Mouse (Mus musculus) kidney, postnatal 0 days (tissue): Measurements from ENCODE around the gene Plin3. TPM values are rescaled to one million over a fixed set of nuclear protein-coding genes. Genes with fewer than 3 reads are reported as not detected.
"Not testable (repeated sequence)": the region's sequence is repeated elsewhere in the genome, so short reads cannot be mapped to it uniquely, and the experiment has no call there.

Source experiments
- ATAC-seq: fragments of 200-750 bp; cut with Nextera tagmentation; replicated peaks from 2 replicates; pipeline ENCODE4 v1.8.0; 2017; ENCODE audit warnings: low read depth, moderate number of reproducible peaks, moderate TSS enrichment, moderate library complexity; ENCODE audit not compliant: low FRiP score
- DNase-seq: peaks from one replicate; pipeline ENCODE4 v3.0.0-alpha.2; 2016; ENCODE audit warnings: low spot score
- H3K27ac ChIP-seq: fragments of 300-500 bp; sonication (generic); 2 replicates; pipeline ENCODE4 v1.5.1; 2014; ENCODE audit warnings: mild to moderate bottlenecking
- H3K27me3 ChIP-seq: fragments of 300-500 bp; sonication (generic); 2 replicates; pipeline ENCODE4 v1.6.1; 2014; ENCODE audit warnings: low read length, mixed read lengths; ENCODE audit not compliant: insufficient read depth
- H3K36me3 ChIP-seq: fragments of 300-500 bp; sonication (generic); 2 replicates; pipeline ENCODE4 v1.6.1; 2014; ENCODE audit warnings: low read length, mixed read lengths; ENCODE audit not compliant: insufficient read depth
- H3K4me1 ChIP-seq: fragments of 300-500 bp; sonication (generic); replicated peaks from 2 replicates; pipeline ENCODE4 v1.6.1; 2014; ENCODE audit warnings: antibody characterized with exemption, low read length, mixed read lengths; ENCODE audit not compliant: insufficient read depth
- H3K4me2 ChIP-seq: fragments of 300-500 bp; sonication (generic); 2 replicates; pipeline ENCODE4 v1.6.1; 2014; ENCODE audit warnings: mild to moderate bottlenecking, low read length, moderate library complexity, mixed read lengths
- H3K4me3 ChIP-seq: fragments of 300-500 bp; sonication (generic); replicated peaks from 2 replicates; pipeline ENCODE4 v1.5.1; 2014; ENCODE audit warnings: low read depth, low read length
- H3K9ac ChIP-seq: fragments of 300-500 bp; sonication (generic); 2 replicates; pipeline ENCODE4 v1.6.1; 2014; ENCODE audit warnings: low read depth, low read length
- H3K9me3 ChIP-seq: fragments of 300-500 bp; sonication (generic); replicated peaks from 2 replicates; pipeline ENCODE4 v1.6.1; 2016; ENCODE audit warnings: low read length, inconsistent platforms, mixed read lengths
- CTCF ChIP-seq: IDR thresholded peaks from 2 replicates; pipeline ENCODE4 v1.5.1; 2016; ENCODE audit warnings: antibody characterized with exemption, low read depth, mild to moderate bottlenecking, moderate library complexity
- WGBS: fragments of 180-500 bp; shearing (Covaris S2); extraction: QIAGEN DNeasy Blood & Tissue Kit; methylation state at CpG from one replicate; pipeline ENCODE4 v1.1.7; 2014; 5-methylcytosine and 5-hydroxymethylcytosine counted together
- polyA plus RNA-seq: library from polyadenylated mRNA; unstranded; fragments of >200 nt; fragmentation: Nextera tagmentation; extraction: Ambion mirVana; gene quantifications from 2 replicates; pipeline ENCODE4 v1.2.1, GENCODE M21; 2015

The Plin3 gene
- polyA plus RNA-seq, 1 experiment from 2014 or later, result 69.6 TPM

GRCm38 (mm10) chr17:56264020-56264419, 28.7 kb downstream of the Plin3 start:
- Histone ChIP-seq H3K36me3 (peaks cover 23% of the 10 kb centered on the region; the same call in 1 of the 2 replicates), H3K4me2 (no peak overlapping the region), H3K27ac (no peak overlapping the region), H3K27me3 (no peaks in the 10 kb centered on the region), H3K9ac (no peak overlapping the region), H3K9me3 (no peaks in the 10 kb centered on the region), H3K4me1 (0 out of 2 replicates have a peak, but pooled peaks cover 8% of the 10 kb centered on the region), H3K4me3 (no peak overlapping the region)
- TF ChIP-seq CTCF, result peak; percentile 81
- DNase-seq, result peak; percentile 82
- ATAC-seq, result peak; percentile 52
- 23% methylated on average over 8 of the region's 8 CpGs for WGBS

- DNase-seq (no peak), ATAC-seq (no peak)
- no peak overlapping the region for H3K27ac ChIP-seq
- H3K4me3 ChIP-seq, result no peak overlapping the region
- H3K4me1 ChIP-seq, result peaks cover 14% of the 10 kb centered on the region; the same call in 1 of the 2 replicates
- 84% methylated on average over 3 of the region's 3 CpGs for WGBS
- H3K4me2 ChIP-seq, result no peak overlapping the region
- no peaks in the 10 kb centered on the region for H3K9me3 ChIP-seq
- no peak for TF ChIP-seq CTCF
- peaks cover 31% of the 10 kb centered on the region; the same call in 1 of the 2 replicates for H3K36me3 ChIP-seq
- H3K9ac ChIP-seq, result no peak overlapping the region
- H3K27me3 ChIP-seq, result no peaks in the 10 kb centered on the region
Observed at GRCm38 (mm10) chr17:56262645-56263094, 30.0 kb downstream of the Plin3 start.

GRCm38 (mm10) chr17:56261166-56261565, 31.5 kb downstream of the Plin3 start:
- Histone ChIP-seq H3K27me3 (no peaks in the 10 kb centered on the region), H3K9ac (no peak overlapping the region), H3K4me3 (no peak overlapping the region), H3K36me3 (peaks cover 31% of the 10 kb centered on the region; the same call in 1 of the 2 replicates), H3K9me3 (no peaks in the 10 kb centered on the region), H3K4me2 (no peak overlapping the region), H3K4me1 (peaks cover 17% of the 10 kb centered on the region; the same call in 1 of the 2 replicates), H3K27ac (no peak overlapping the region)
- WGBS, result 76% methylated on average over 3 of the region's 3 CpGs
- DNase-seq, result no peak
- ATAC-seq, result no peak
- TF ChIP-seq CTCF, result no peak

- no peak overlapping the region for H3K4me3 ChIP-seq
- 87% methylated on average over 10 of the region's 10 CpGs for WGBS
- no peaks in the 10 kb centered on the region for H3K27me3 ChIP-seq
- ATAC-seq, result no peak
- peak overlapping the region; percentile 35; the same call in 1 of the 2 replicates for H3K9ac ChIP-seq
- H3K4me2 ChIP-seq, result no peak overlapping the region
- no peak overlapping the region for H3K27ac ChIP-seq
- H3K9me3 ChIP-seq, result no peaks in the 10 kb centered on the region
- DNase-seq, result no peak
- peaks cover 17% of the 10 kb centered on the region; the same call in 1 of the 2 replicates for H3K4me1 ChIP-seq
- TF ChIP-seq CTCF, result no peak
- H3K36me3 ChIP-seq, result peaks cover 31% of the 10 kb centered on the region; the same call in 1 of the 2 replicates
Observed at GRCm38 (mm10) chr17:56259301-56260037, 33.2 kb downstream of the Plin3 start.

- Histone ChIP-seq H3K36me3 (peaks cover 31% of the 10 kb centered on the region; the same call in 1 of the 2 replicates), H3K4me1 (peaks cover 17% of the 10 kb centered on the region; the same call in 1 of the 2 replicates), H3K9ac (peak overlapping the region; percentile 35; the same call in 1 of the 2 replicates)
- ATAC-seq, H3K9me3 ChIP-seq, H3K27ac ChIP-seq, H3K27me3 ChIP-seq, DNase-seq, H3K4me2 ChIP-seq, H3K4me3 ChIP-seq: not testable (repeated sequence)
- WGBS, result 49% methylated on average over 2 of the region's 2 CpGs
Observed at GRCm38 (mm10) chr17:56258812-56259211, 33.9 kb downstream of the Plin3 start.

GRCm38 (mm10) chr17:56258269-56258668, 34.4 kb downstream of the Plin3 start:
- DNase-seq, H3K9me3 ChIP-seq, H3K27me3 ChIP-seq, H3K4me3 ChIP-seq, H3K27ac ChIP-seq, ATAC-seq, H3K9ac ChIP-seq: not testable (repeated sequence)
- Histone ChIP-seq H3K36me3 (peaks cover 31% of the 10 kb centered on the region; the same call in 1 of the 2 replicates), H3K4me2 (0 out of 2 replicates have a peak overlapping the region, but pooled peaks have one; percentile 79), H3K4me1 (peaks cover 17% of the 10 kb centered on the region; the same call in 1 of the 2 replicates)
- WGBS, result 92% methylated on average over 19 of the region's 19 CpGs
